Mouse (Mus musculus): ENCODE data around the gene Abl1. TPM values are rescaled to one million over a fixed set of nuclear protein-coding genes. Genes with fewer than 3 reads are reported as not detected.

Gene Abl1
- polyA plus RNA-seq, 1 experiment from 2014 or later, result 31.3 TPM

- peak; percentile 91 for ATAC-seq
- peaks cover 8% of the 10 kb centered on the region; the same call in 1 of the 2 replicates for H3K4me1 ChIP-seq (replicated peaks)
- H3K4me2 ChIP-seq (replicated peaks), result peak overlapping the region; percentile 37
- peaks cover 9% of the 10 kb centered on the region for H3K36me3 ChIP-seq
- H3K9ac ChIP-seq, result no peak overlapping the region
- H3K27ac ChIP-seq, result peak overlapping the region; percentile 70
- WGBS, result 43% methylated on average over 7 of the region's 7 CpGs
- no peaks in the 10 kb centered on the region for H3K27me3 ChIP-seq (replicated peaks)
- no peaks in the 10 kb centered on the region for H3K9me3 ChIP-seq
- H3K4me3 ChIP-seq (replicated peaks), result no peak overlapping the region
Measured at GRCm38 (mm10) chr2:31700545-31701446, 12.6 kb downstream of the Abl1 start.

- Histone ChIP-seq H3K36me3 (peaks cover 4% of the 10 kb centered on the region; the same call in 1 of the 2 replicates), H3K4me1 (replicated peaks) (peaks cover 8% of the 10 kb centered on the region; the same call in 1 of the 2 replicates), H3K4me2 (replicated peaks) (no peak overlapping the region), H3K27ac (no peak overlapping the region), H3K27me3 (replicated peaks) (no peaks in the 10 kb centered on the region), H3K9me3 (no peaks in the 10 kb centered on the region), H3K9ac (no peak overlapping the region), H3K4me3 (replicated peaks) (no peak overlapping the region)
- ATAC-seq, result no peak
Measured at GRCm38 (mm10) chr2:31703226-31703625, 15.1 kb downstream of the Abl1 start.

- Histone ChIP-seq H3K27me3 (replicated peaks) (no peaks in the 10 kb centered on the region), H3K27ac (no peak overlapping the region), H3K4me1 (replicated peaks) (0 out of 2 replicates have a peak, but pooled peaks cover 3% of the 10 kb centered on the region), H3K9me3 (no peaks in the 10 kb centered on the region), H3K4me3 (replicated peaks) (no peak overlapping the region), H3K9ac (no peak overlapping the region), H3K4me2 (replicated peaks) (no peak overlapping the region), H3K36me3 (no peaks in the 10 kb centered on the region)
- no peak for ATAC-seq
Measured at GRCm38 (mm10) chr2:31705914-31706313, 17.7 kb downstream of the Abl1 start.

GRCm38 (mm10) chr2:31706531-31706930 is 18.4 kb downstream of the Abl1 start:
- H3K9ac ChIP-seq, result no peak overlapping the region
- WGBS, result 22% methylated on average over 2 of the region's 2 CpGs
- no peaks in the 10 kb centered on the region for H3K9me3 ChIP-seq
- H3K27ac ChIP-seq, result no peak overlapping the region
- H3K4me1 ChIP-seq (replicated peaks), result no peaks in the 10 kb centered on the region
- no peak overlapping the region for H3K4me3 ChIP-seq (replicated peaks)
- H3K4me2 ChIP-seq (replicated peaks), result no peak overlapping the region
- no peaks in the 10 kb centered on the region for H3K36me3 ChIP-seq
- ATAC-seq, result peak; percentile 78
- no peaks in the 10 kb centered on the region for H3K27me3 ChIP-seq (replicated peaks)

- H3K27me3 ChIP-seq (replicated peaks), result no peaks in the 10 kb centered on the region
- H3K4me2 ChIP-seq (replicated peaks), result no peak overlapping the region
- no peaks in the 10 kb centered on the region for H3K9me3 ChIP-seq
- H3K9ac ChIP-seq, result no peak overlapping the region
- no peak overlapping the region for H3K27ac ChIP-seq
- no peak overlapping the region for H3K4me3 ChIP-seq (replicated peaks)
- WGBS, result 85% methylated on average over 2 of the region's 2 CpGs
- no peaks in the 10 kb centered on the region for H3K36me3 ChIP-seq
- ATAC-seq, result no peak
- H3K4me1 ChIP-seq (replicated peaks), result no peaks in the 10 kb centered on the region
Measured at GRCm38 (mm10) chr2:31712716-31713115, 24.5 kb downstream of the Abl1 start.

GRCm38 (mm10) chr2:31713813-31714212 is 25.6 kb downstream of the Abl1 start:
- Histone ChIP-seq H3K4me1 (replicated peaks) (no peaks in the 10 kb centered on the region), H3K9me3 (no peaks in the 10 kb centered on the region), H3K4me2 (replicated peaks) (no peak overlapping the region), H3K36me3 (no peaks in the 10 kb centered on the region), H3K9ac (no peak overlapping the region), H3K27ac (no peak overlapping the region), H3K27me3 (replicated peaks) (no peaks in the 10 kb centered on the region), H3K4me3 (replicated peaks) (no peak overlapping the region)
- ATAC-seq, result no peak
- 81% methylated on average over 3 of the region's 3 CpGs for WGBS

- no peak overlapping the region for H3K9ac ChIP-seq
- no peak overlapping the region for H3K4me2 ChIP-seq (replicated peaks)
- no peak overlapping the region for H3K27ac ChIP-seq
- no peaks in the 10 kb centered on the region for H3K36me3 ChIP-seq
- no peak for ATAC-seq
- no peaks in the 10 kb centered on the region for H3K27me3 ChIP-seq (replicated peaks)
- H3K4me1 ChIP-seq (replicated peaks), result 0 out of 2 replicates have a peak, but pooled peaks cover 1% of the 10 kb centered on the region
- 92% methylated on average over 4 of the region's 4 CpGs for WGBS
- no peaks in the 10 kb centered on the region for H3K9me3 ChIP-seq
- no peak overlapping the region for H3K4me3 ChIP-seq (replicated peaks)
Measured at GRCm38 (mm10) chr2:31714780-31715179, 26.6 kb downstream of the Abl1 start.

- Histone ChIP-seq H3K36me3 (no peaks in the 10 kb centered on the region), H3K4me1 (replicated peaks) (0 out of 2 replicates have a peak, but pooled peaks cover 9% of the 10 kb centered on the region), H3K27me3 (replicated peaks) (no peaks in the 10 kb centered on the region), H3K9me3 (no peaks in the 10 kb centered on the region), H3K4me2 (replicated peaks) (no peak overlapping the region), H3K27ac (no peak overlapping the region), H3K4me3 (replicated peaks) (no peak overlapping the region), H3K9ac (no peak overlapping the region)
- WGBS, result 91% methylated on average over 7 of the region's 7 CpGs
- no peak for ATAC-seq
Measured at GRCm38 (mm10) chr2:31715985-31716384, 27.8 kb downstream of the Abl1 start.

- peak; percentile 90 for ATAC-seq
- H3K9me3 ChIP-seq, result no peaks in the 10 kb centered on the region
- H3K4me1 ChIP-seq (replicated peaks), result 0 out of 2 replicates have a peak, but pooled peaks cover 9% of the 10 kb centered on the region
- H3K27me3 ChIP-seq (replicated peaks), result no peaks in the 10 kb centered on the region
- peak overlapping the region; percentile 86 for H3K27ac ChIP-seq
- no peaks in the 10 kb centered on the region for H3K36me3 ChIP-seq
- no peak overlapping the region for H3K4me3 ChIP-seq (replicated peaks)
- WGBS, result 69% methylated on average over 6 of the region's 6 CpGs
- no peak overlapping the region for H3K9ac ChIP-seq
- H3K4me2 ChIP-seq (replicated peaks), result peak overlapping the region; percentile 37
Measured at GRCm38 (mm10) chr2:31719202-31719880, 31.2 kb downstream of the Abl1 start.

GRCm38 (mm10) chr2:31719944-31720343 is 31.8 kb downstream of the Abl1 start:
- H3K27ac ChIP-seq, result peak overlapping the region; percentile 86
- WGBS, result 75% methylated on average over 2 of the region's 2 CpGs
- no peak overlapping the region for H3K9ac ChIP-seq
- H3K36me3 ChIP-seq, result no peaks in the 10 kb centered on the region
- H3K4me2 ChIP-seq (replicated peaks), result peak overlapping the region; percentile 30; the same call in 1 of the 2 replicates
- no peaks in the 10 kb centered on the region for H3K27me3 ChIP-seq (replicated peaks)
- no peaks in the 10 kb centered on the region for H3K9me3 ChIP-seq
- 0 out of 2 replicates have a peak, but pooled peaks cover 9% of the 10 kb centered on the region for H3K4me1 ChIP-seq (replicated peaks)
- H3K4me3 ChIP-seq (replicated peaks), result no peak overlapping the region
- ATAC-seq, result peak; percentile 76

GRCm38 (mm10) chr2:31720783-31721182 is 32.6 kb downstream of the Abl1 start:
- Histone ChIP-seq H3K27me3 (replicated peaks) (no peaks in the 10 kb centered on the region), H3K27ac (no peak overlapping the region), H3K36me3 (no peaks in the 10 kb centered on the region), H3K9ac (no peak overlapping the region), H3K4me3 (replicated peaks) (no peak overlapping the region), H3K9me3 (no peaks in the 10 kb centered on the region), H3K4me2 (replicated peaks) (no peak overlapping the region), H3K4me1 (replicated peaks) (0 out of 2 replicates have a peak, but pooled peaks cover 9% of the 10 kb centered on the region)
- no peak for ATAC-seq
- WGBS, result 68% methylated on average over 4 of the region's 4 CpGs

- ATAC-seq, result no peak
- Histone ChIP-seq H3K27ac (no peak overlapping the region), H3K9me3 (no peaks in the 10 kb centered on the region), H3K9ac (no peak overlapping the region), H3K4me1 (replicated peaks) (0 out of 2 replicates have a peak, but pooled peaks cover 6% of the 10 kb centered on the region), H3K4me3 (replicated peaks) (no peak overlapping the region), H3K4me2 (replicated peaks) (no peak overlapping the region), H3K36me3 (no peaks in the 10 kb centered on the region), H3K27me3 (replicated peaks) (no peaks in the 10 kb centered on the region)
- 91% methylated on average over 7 of the region's 7 CpGs for WGBS
Measured at GRCm38 (mm10) chr2:31724730-31725490, 36.7 kb downstream of the Abl1 start.
